Mouse (Mus musculus) macrophage (primary cell): ENCODE results near the gene Pfkfb3. TPM values are rescaled to one million over a fixed set of nuclear protein-coding genes. Genes with fewer than 3 reads are reported as not detected.
A peak's percentile ranks its signal among the peaks of the same experiment; 100 is the strongest.
"Not testable (repeated sequence)": the region's sequence is repeated elsewhere in the genome, so short reads cannot be mapped to it uniquely, and the experiment has no call there.

Experiments used
- H3K27ac ChIP-seq: fragments of 350-480 bp; formaldehyde crosslinking; 2 replicates; pipeline ENCODE4 v1.9.0; 2021
- H3K36me3 ChIP-seq: fragments of 350-480 bp; formaldehyde crosslinking; 2 replicates; pipeline ENCODE4 v1.9.0; 2021; ENCODE audit errors: inconsistent target
- H3K4me3 ChIP-seq: fragments of 350-480 bp; formaldehyde crosslinking; 2 replicates; pipeline ENCODE4 v1.9.0; 2021; ENCODE audit errors: inconsistent target
- H3K79me2 ChIP-seq: fragments of 350-480 bp; formaldehyde crosslinking; 2 replicates; pipeline ENCODE4 v1.9.0; 2021; ENCODE audit errors: inconsistent target
- WGBS: methylation state at CpG from one replicate; pipeline ENCODE4 v1.1.7; 2026; ENCODE audit warnings: inconsistent platforms; ENCODE audit not compliant: missing documents; 5-methylcytosine and 5-hydroxymethylcytosine counted together
- polyA plus RNA-seq: library from polyadenylated mRNA; stranded (reverse); fragments of 250-400 nt; gene quantifications from 3 replicates; pipeline ENCODE4 v1.2.4, GENCODE M21; 2018; ENCODE audit warnings: inconsistent platforms

Pfkfb3 gene
- polyA plus RNA-seq, 1 experiment from 2014 or later, result 38.1 TPM

GRCm38 (mm10) chr2:11542640-11543039 is 11.2 kb downstream of the Pfkfb3 start:
- no peak overlapping the region for H3K27ac ChIP-seq
- H3K36me3 ChIP-seq, result no peaks in the 10 kb centered on the region
- 64% methylated on average over 1 of the region's 1 CpGs for WGBS
- no peak overlapping the region for H3K4me3 ChIP-seq
- H3K79me2 ChIP-seq, result peaks cover 55% of the 10 kb centered on the region; the same call in 1 of the 2 replicates

- H3K36me3 ChIP-seq, result no peaks in the 10 kb centered on the region
- peaks cover 54% of the 10 kb centered on the region; the same call in 1 of the 2 replicates for H3K79me2 ChIP-seq
- no peak overlapping the region for H3K4me3 ChIP-seq
- WGBS, result 100% methylated on average over 1 of the region's 1 CpGs
- H3K27ac ChIP-seq, result no peak overlapping the region
Observed at GRCm38 (mm10) chr2:11542121-11542520, 11.8 kb downstream of the Pfkfb3 start.

GRCm38 (mm10) chr2:11541528-11541927 is 12.3 kb downstream of the Pfkfb3 start:
- not testable (repeated sequence) for H3K4me3 ChIP-seq, H3K36me3 ChIP-seq, H3K27ac ChIP-seq
- 40% methylated on average over 1 of the region's 1 CpGs for WGBS
- H3K79me2 ChIP-seq, result peaks cover 48% of the 10 kb centered on the region; the same call in 1 of the 2 replicates

- H3K79me2 ChIP-seq, result peaks cover 11% of the 10 kb centered on the region; the same call in 1 of the 2 replicates
- H3K27ac ChIP-seq, result peak overlapping the region; percentile 15; the same call in 1 of the 2 replicates
- peak overlapping the region; percentile 34 for H3K4me3 ChIP-seq
- WGBS, result 80% methylated on average over 8 of the region's 8 CpGs
- no peaks in the 10 kb centered on the region for H3K36me3 ChIP-seq
Observed at GRCm38 (mm10) chr2:11535966-11536365, 17.9 kb downstream of the Pfkfb3 start.

- H3K27ac ChIP-seq, result peak overlapping the region; percentile 50
- H3K36me3 ChIP-seq, result no peaks in the 10 kb centered on the region
- 3% methylated on average over 32 of the region's 32 CpGs for WGBS
- H3K4me3 ChIP-seq, result peak overlapping the region; percentile 34
- peaks cover 6% of the 10 kb centered on the region; the same call in 1 of the 2 replicates for H3K79me2 ChIP-seq
Observed at GRCm38 (mm10) chr2:11535412-11535928, 18.4 kb downstream of the Pfkfb3 start.

- H3K79me2 ChIP-seq, result no peaks in the 10 kb centered on the region; the same call in 1 of the 2 replicates
- WGBS, result 3% methylated on average over 10 of the region's 10 CpGs
- peak overlapping the region; percentile 34 for H3K4me3 ChIP-seq
- H3K27ac ChIP-seq, result peak overlapping the region; percentile 50
- H3K36me3 ChIP-seq, result no peaks in the 10 kb centered on the region
Observed at GRCm38 (mm10) chr2:11534826-11535225, 19.1 kb downstream of the Pfkfb3 start.

GRCm38 (mm10) chr2:11530101-11530500 is 23.8 kb downstream of the Pfkfb3 start:
- Histone ChIP-seq H3K27ac (no peak overlapping the region), H3K79me2 (no peaks in the 10 kb centered on the region; the same call in 1 of the 2 replicates), H3K36me3 (no peaks in the 10 kb centered on the region), H3K4me3 (no peak overlapping the region)
- WGBS, result 7% methylated on average over 6 of the region's 6 CpGs

- WGBS, result 98% methylated on average over 5 of the region's 5 CpGs
- no peaks in the 10 kb centered on the region for H3K36me3 ChIP-seq
- no peak overlapping the region for H3K4me3 ChIP-seq
Observed at GRCm38 (mm10) chr2:11526063-11526462, 27.8 kb downstream of the Pfkfb3 start.

GRCm38 (mm10) chr2:11524736-11525135 is 29.1 kb downstream of the Pfkfb3 start:
- no peaks in the 10 kb centered on the region; the same call in 1 of the 2 replicates for H3K79me2 ChIP-seq
- H3K27ac ChIP-seq, result no peak overlapping the region
- H3K36me3 ChIP-seq, result no peaks in the 10 kb centered on the region
- 60% methylated on average over 6 of the region's 6 CpGs for WGBS
- H3K4me3 ChIP-seq, result no peak overlapping the region

More at GRCm38 (mm10) chr2:11526063-11526462, 27.8 kb downstream of the Pfkfb3 start:
- Histone ChIP-seq H3K79me2 (no peaks in the 10 kb centered on the region; the same call in 1 of the 2 replicates), H3K27ac (no peak overlapping the region)

- Histone ChIP-seq H3K27ac (no peak overlapping the region), H3K36me3 (no peaks in the 10 kb centered on the region)
- WGBS, result 97% methylated on average over 7 of the region's 7 CpGs
Observed at GRCm38 (mm10) chr2:11521758-11522157, 32.1 kb downstream of the Pfkfb3 start.

GRCm38 (mm10) chr2:11520786-11521185 is 33.1 kb downstream of the Pfkfb3 start:
- WGBS, result 93% methylated on average over 9 of the region's 9 CpGs
- no peaks in the 10 kb centered on the region for H3K36me3 ChIP-seq
- no peaks in the 10 kb centered on the region; the same call in 1 of the 2 replicates for H3K79me2 ChIP-seq
- H3K4me3 ChIP-seq, result no peak overlapping the region
- no peak overlapping the region for H3K27ac ChIP-seq

More at GRCm38 (mm10) chr2:11521758-11522157, 32.1 kb downstream of the Pfkfb3 start:
- no peak overlapping the region for H3K4me3 ChIP-seq
- H3K79me2 ChIP-seq, result no peaks in the 10 kb centered on the region; the same call in 1 of the 2 replicates

- Histone ChIP-seq H3K27ac (no peak overlapping the region), H3K79me2 (no peaks in the 10 kb centered on the region; the same call in 1 of the 2 replicates), H3K36me3 (no peaks in the 10 kb centered on the region), H3K4me3 (no peak overlapping the region)
- WGBS, result 52% methylated on average over 3 of the region's 3 CpGs
Observed at GRCm38 (mm10) chr2:11515828-11516227, 38.0 kb downstream of the Pfkfb3 start.

GRCm38 (mm10) chr2:11513057-11513967 is 40.6 kb downstream of the Pfkfb3 start:
- 82% methylated on average over 17 of the region's 18 CpGs for WGBS
- peak overlapping the region; percentile 62 for H3K27ac ChIP-seq

GRCm38 (mm10) chr2:11512127-11512526 is 41.8 kb downstream of the Pfkfb3 start:
- WGBS, result 80% methylated on average over 1 of the region's 1 CpGs
- Histone ChIP-seq H3K79me2 (no peaks in the 10 kb centered on the region; the same call in 1 of the 2 replicates), H3K27ac (peak overlapping the region; percentile 62; the same call in 1 of the 2 replicates), H3K36me3 (no peaks in the 10 kb centered on the region), H3K4me3 (no peak overlapping the region)

More at GRCm38 (mm10) chr2:11513057-11513967, 40.6 kb downstream of the Pfkfb3 start:
- Histone ChIP-seq H3K36me3 (no peaks in the 10 kb centered on the region), H3K79me2 (no peaks in the 10 kb centered on the region; the same call in 1 of the 2 replicates), H3K4me3 (no peak overlapping the region)
